ENCODE assay signal across 24 mouse cellular contexts in the genomic region with DNA sequence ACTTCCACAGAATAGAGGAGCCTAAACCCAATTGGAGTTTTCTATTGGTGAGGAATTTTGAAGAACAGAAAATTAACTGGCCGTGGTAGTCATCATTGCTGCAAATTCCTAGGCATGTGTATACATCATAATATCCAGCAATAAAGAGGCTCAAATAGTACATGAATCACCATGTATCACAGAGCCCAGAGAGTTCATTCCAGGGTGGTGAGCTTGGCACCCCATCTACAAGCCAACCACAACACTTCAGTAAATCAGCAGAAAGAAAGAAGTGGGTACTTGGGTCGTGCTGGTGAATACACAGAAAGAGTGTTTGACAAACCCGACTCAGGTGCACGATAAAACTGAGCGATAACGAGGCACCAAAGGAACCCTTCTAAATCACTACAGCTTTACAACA.
"Had no signal": no experiment of that assay in that cellular context is flagged by ENCODE, and none has a peak within 500 bp of the region (broad histone marks: within the 10 kb centered on the region; RNA-seq: fewer than 3 reads in every experiment).

No protein-coding gene starts in this region.

- H3K4me2 ChIP-seq: limb, embryonic 12.5 days; limb, embryonic 15.5 days; liver, embryonic 11.5 days; midbrain, embryonic 11.5 days; neural tube, embryonic 12.5 days; neural tube, embryonic 15.5 days had no signal

- H3K27ac ChIP-seq: kidney, postnatal 0 days; left cerebral cortex, adult 2 months; limb, embryonic 12.5 days; limb, embryonic 15.5 days; liver, embryonic 14.5 days; neural tube, embryonic 12.5 days; neural tube, embryonic 15.5 days; stomach, postnatal 0 days had no signal

- DNase-seq: kidney, adult 2 months; kidney, postnatal 25 days; layer of hippocampus, postnatal 36 days; left cerebral cortex, postnatal 4 days; liver, postnatal 0 days; lung, postnatal 10 days; midbrain, embryonic 14.5 days; right cerebral cortex, adult 18-20 months; right cerebral cortex, postnatal 14 days; right cerebral cortex, postnatal 4 days; thymus, adult 2 months; thymus, postnatal 14 days; thymus, postnatal 4 days had no signal

- H3K9ac ChIP-seq: limb, embryonic 12.5 days; limb, embryonic 15.5 days; liver, embryonic 14.5 days; liver, postnatal 0 days; neural tube, embryonic 12.5 days; neural tube, embryonic 15.5 days had no signal

- H3K4me3 ChIP-seq: left cerebral cortex, adult 2 months; limb, embryonic 12.5 days; limb, embryonic 15.5 days; neural tube, embryonic 12.5 days; neural tube, embryonic 15.5 days had no signal

- H3K27me3 ChIP-seq: limb, embryonic 15.5 days; neural tube, embryonic 12.5 days; neural tube, embryonic 15.5 days had no signal

- H3K9me3 ChIP-seq: limb, embryonic 12.5 days; limb, embryonic 15.5 days; neural tube, embryonic 12.5 days; neural tube, embryonic 15.5 days had no signal

- H3K4me1 ChIP-seq: limb, embryonic 15.5 days; neural tube, embryonic 12.5 days; neural tube, embryonic 15.5 days had no signal

- ATAC-seq: intestine, postnatal 0 days; liver, postnatal 0 days had no signal

- H3K36me3 ChIP-seq: limb, embryonic 12.5 days; limb, embryonic 15.5 days; neural tube, embryonic 12.5 days; neural tube, embryonic 15.5 days had no signal
